Mouse (Mus musculus) midbrain, postnatal 0 days (tissue): ENCODE measurements around the gene Sobp. TPM values are rescaled to one million over a fixed set of nuclear protein-coding genes. Genes with fewer than 3 reads are reported as not detected.

Experiments
- ATAC-seq: fragments of 200-750 bp; cut with Nextera tagmentation; 2 replicates; pipeline ENCODE4 v1.8.0; 2017; ENCODE audit warnings: moderate number of reproducible peaks, mild to moderate bottlenecking, moderate TSS enrichment, moderate library complexity; ENCODE audit not compliant: low FRiP score
- DNase-seq: peaks from one replicate; pipeline ENCODE4 v3.0.0-alpha.2; 2015; ENCODE audit warnings: low spot score
- H3K27ac ChIP-seq: fragments of 300-500 bp; sonication (generic); 2 replicates; pipeline ENCODE4 v1.5.1; 2014; ENCODE audit warnings: low read depth, mild to moderate bottlenecking, low read length, mixed read lengths
- H3K27me3 ChIP-seq: fragments of 300-500 bp; sonication (generic); 2 replicates; pipeline ENCODE4 v1.6.1; 2014; ENCODE audit warnings: low read length, control low read depth, mixed read lengths; ENCODE audit not compliant: insufficient read depth
- H3K36me3 ChIP-seq: fragments of 300-500 bp; sonication (generic); 2 replicates; pipeline ENCODE4 v1.6.1; 2014; ENCODE audit warnings: low read length, control low read depth, mixed read lengths; ENCODE audit not compliant: insufficient read depth
- H3K4me1 ChIP-seq: fragments of 300-500 bp; sonication (generic); 2 replicates; pipeline ENCODE4 v1.6.1; 2014; ENCODE audit warnings: mild to moderate bottlenecking, control low read depth, antibody characterized with exemption, low read length, mixed read lengths; ENCODE audit not compliant: insufficient read depth
- H3K4me2 ChIP-seq: fragments of 300-500 bp; sonication (generic); 2 replicates; pipeline ENCODE4 v1.6.1; 2014; ENCODE audit warnings: low read depth, mild to moderate bottlenecking, low read length, mixed read lengths; ENCODE audit not compliant: poor library complexity, severe bottlenecking
- H3K4me3 ChIP-seq: fragments of 300-500 bp; sonication (generic); 2 replicates; pipeline ENCODE4 v1.5.1; 2014; ENCODE audit warnings: low read depth, mild to moderate bottlenecking, low read length, moderate library complexity
- H3K9ac ChIP-seq: fragments of 300-500 bp; sonication (generic); replicated peaks from 2 replicates; pipeline ENCODE4 v1.6.1; 2014; ENCODE audit warnings: mild to moderate bottlenecking, low read length, moderate library complexity, mixed read lengths; ENCODE audit not compliant: poor library complexity, severe bottlenecking
- H3K9me3 ChIP-seq: fragments of 300-500 bp; sonication (generic); 2 replicates; pipeline ENCODE4 v1.6.1; 2016; ENCODE audit warnings: low read length, control low read depth
- CTCF ChIP-seq: IDR thresholded peaks from 2 replicates; pipeline ENCODE4 v1.5.1; 2016; ENCODE audit warnings: antibody characterized with exemption, mild to moderate bottlenecking
- WGBS: fragments of 180-500 bp; shearing (Covaris S2); extraction: QIAGEN DNeasy Blood & Tissue Kit; methylation state at CpG from one replicate; pipeline ENCODE4 v1.1.7; 2014; 5-methylcytosine and 5-hydroxymethylcytosine counted together
- polyA plus RNA-seq: library from polyadenylated mRNA; unstranded; fragments of >200 nt; fragmentation: Nextera tagmentation; extraction: Ambion mirVana; gene quantifications from 2 replicates; pipeline ENCODE4 v1.2.1, GENCODE M21; 2015
- total RNA-seq: library from RNA; depleted of rRNA; stranded (reverse); fragments of >200 nt; gene quantifications from 2 replicates; pipeline ENCODE4 v1.2.3, GENCODE M21; 2014

Sobp gene
- total and polyA plus RNA-seq, 2 experiments from 2014 or later: 17.0 to 34.2 TPM

DNA sequence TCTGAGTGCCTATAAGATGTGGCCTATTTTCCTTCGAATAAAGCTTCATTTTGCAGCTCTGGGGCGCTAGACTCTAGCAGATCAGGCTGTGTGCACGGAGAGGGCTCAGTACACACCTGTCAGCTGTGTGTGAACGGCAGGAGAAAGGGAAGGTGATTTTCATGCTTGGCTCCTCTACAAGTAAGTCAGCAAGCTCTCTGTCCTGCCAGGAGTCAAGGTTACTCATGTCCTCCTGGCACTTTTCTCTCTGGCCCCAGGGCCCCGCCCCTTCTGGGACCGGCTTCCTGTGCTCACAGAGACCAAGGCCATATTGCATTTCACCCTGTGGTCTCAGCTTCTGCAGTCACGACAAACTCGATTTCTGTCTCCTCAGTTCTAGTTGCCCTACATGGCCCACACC, 138.8 kb downstream of the Sobp start:
- Histone ChIP-seq H3K4me2 (no peak overlapping the region), H3K27me3 (no peaks in the 10 kb centered on the region), H3K4me1 (peaks cover 7% of the 10 kb centered on the region; the same call in 1 of the 2 replicates), H3K4me3 (no peak overlapping the region), H3K36me3 (no peaks in the 10 kb centered on the region), H3K27ac (no peak overlapping the region), H3K9me3 (no peaks in the 10 kb centered on the region), H3K9ac (no peak overlapping the region)
- peak; percentile 25; the same call in 1 of the 2 replicates for TF ChIP-seq CTCF
- WGBS: 66% methylated on average over 8 of the region's 8 CpGs
- ATAC-seq (no peak), DNase-seq (no peak)

GRCm38 (mm10) chr10:43034811-43035210, 139.5 kb downstream of the Sobp start:
- no peaks in the 10 kb centered on the region for H3K27me3 ChIP-seq
- H3K36me3 ChIP-seq: no peaks in the 10 kb centered on the region
- DNase-seq (no peak), ATAC-seq (no peak)
- H3K9me3 ChIP-seq: no peaks in the 10 kb centered on the region
- no peak overlapping the region for H3K4me2 ChIP-seq
- no peak overlapping the region for H3K4me3 ChIP-seq
- 66% methylated on average over 4 of the region's 4 CpGs for WGBS
- no peak overlapping the region for H3K27ac ChIP-seq
- no peak for TF ChIP-seq CTCF
- H3K9ac ChIP-seq: no peak overlapping the region
- H3K4me1 ChIP-seq: peaks cover 7% of the 10 kb centered on the region; the same call in 1 of the 2 replicates

GRCm38 (mm10) chr10:43033481-43034248, 140.7 kb downstream of the Sobp start:
- no peaks in the 10 kb centered on the region for H3K27me3 ChIP-seq
- ATAC-seq: 0 out of 2 replicates have a peak, but pooled peaks have one; percentile 28
- 44% methylated on average over 15 of the region's 15 CpGs for WGBS

GRCm38 (mm10) chr10:43027006-43027405, 147.3 kb downstream of the Sobp start:
- H3K4me3 ChIP-seq: no peak overlapping the region
- no peak for ATAC-seq

More at GRCm38 (mm10) chr10:43033481-43034248, 140.7 kb downstream of the Sobp start:
- Histone ChIP-seq H3K27ac (0 out of 2 replicates have a peak overlapping the region, but pooled peaks have one; percentile 14), H3K9me3 (no peaks in the 10 kb centered on the region), H3K9ac (no peak overlapping the region), H3K4me3 (no peak overlapping the region), H3K4me1 (peaks cover 7% of the 10 kb centered on the region; the same call in 1 of the 2 replicates), H3K36me3 (0 out of 2 replicates have a peak, but pooled peaks cover 3% of the 10 kb centered on the region), H3K4me2 (no peak overlapping the region)
- TF ChIP-seq CTCF: no peak
- DNase-seq: no peak

GRCm38 (mm10) chr10:43023454-43024194, 150.7 kb downstream of the Sobp start:
- DNase-seq: no peak
- no peak for TF ChIP-seq CTCF

More at GRCm38 (mm10) chr10:43027006-43027405, 147.3 kb downstream of the Sobp start:
- Histone ChIP-seq H3K27ac (no peak overlapping the region), H3K4me1 (0 out of 2 replicates have a peak, but pooled peaks cover under 1% of the 10 kb centered on the region), H3K9me3 (no peaks in the 10 kb centered on the region), H3K36me3 (0 out of 2 replicates have a peak, but pooled peaks cover 3% of the 10 kb centered on the region), H3K27me3 (no peaks in the 10 kb centered on the region), H3K4me2 (no peak overlapping the region), H3K9ac (no peak overlapping the region)
- TF ChIP-seq CTCF: no peak
- DNase-seq: no peak
- 54% methylated on average over 9 of the region's 9 CpGs for WGBS

More at GRCm38 (mm10) chr10:43023454-43024194, 150.7 kb downstream of the Sobp start:
- Histone ChIP-seq H3K36me3 (no peaks in the 10 kb centered on the region), H3K27ac (no peak overlapping the region), H3K4me2 (no peak overlapping the region), H3K4me3 (no peak overlapping the region), H3K27me3 (no peaks in the 10 kb centered on the region), H3K9ac (no peak overlapping the region), H3K4me1 (peaks cover 12% of the 10 kb centered on the region), H3K9me3 (no peaks in the 10 kb centered on the region)
- 74% methylated on average over 10 of the region's 10 CpGs for WGBS
- ATAC-seq: no peak
